Mouse (Mus musculus) midbrain, embryonic 11.5 days (tissue): Measurements from ENCODE around the gene Pld5. TPM values are rescaled to one million over a fixed set of nuclear protein-coding genes. Genes with fewer than 3 reads are reported as not detected.

Experiments
- ATAC-seq: fragments of 200-750 bp; cut with Nextera tagmentation; 2 replicates; pipeline ENCODE4 v1.8.0; 2017; ENCODE audit warnings: moderate TSS enrichment, moderate library complexity; ENCODE audit not compliant: low FRiP score
- DNase-seq: peaks from one replicate; pipeline ENCODE4 v3.0.0; 2015; ENCODE audit warnings: low spot score; ENCODE audit errors: missing footprints
- H3K27ac ChIP-seq: fragments of 300-500 bp; sonication (generic); 2 replicates; pipeline ENCODE4 v1.5.1; 2014; ENCODE audit warnings: low read depth, low read length
- H3K27me3 ChIP-seq: fragments of 300-500 bp; sonication (generic); 2 replicates; pipeline ENCODE4 v1.6.1; 2014; ENCODE audit warnings: mild to moderate bottlenecking, low read length, moderate library complexity, mixed read lengths; ENCODE audit not compliant: control insufficient read depth, insufficient read depth
- H3K36me3 ChIP-seq: fragments of 300-500 bp; sonication (generic); 2 replicates; pipeline ENCODE4 v1.6.1; 2014; ENCODE audit warnings: mild to moderate bottlenecking, low read length, moderate library complexity, mixed read lengths; ENCODE audit not compliant: control insufficient read depth, insufficient read depth
- H3K4me1 ChIP-seq: fragments of 300-500 bp; sonication (generic); 2 replicates; pipeline ENCODE4 v1.6.1; 2014; ENCODE audit warnings: low read length; ENCODE audit not compliant: control insufficient read depth, insufficient read depth
- H3K4me2 ChIP-seq: fragments of 300-500 bp; sonication (generic); 2 replicates; pipeline ENCODE4 v1.6.1; 2014; ENCODE audit warnings: mild to moderate bottlenecking, moderate library complexity
- H3K4me3 ChIP-seq: fragments of 300-500 bp; sonication (generic); 2 replicates; pipeline ENCODE4 v1.5.1; 2014; ENCODE audit warnings: low read depth, low read length
- H3K9ac ChIP-seq: fragments of 300-500 bp; sonication (generic); 2 replicates; pipeline ENCODE4 v1.6.1; 2014; ENCODE audit warnings: low read length
- H3K9me3 ChIP-seq: fragments of 300-500 bp; sonication (generic); 2 replicates; pipeline ENCODE4 v1.6.1; 2016; ENCODE audit warnings: low read length; ENCODE audit not compliant: control insufficient read depth
- WGBS: fragments of 180-500 bp; shearing (Covaris S2); extraction: QIAGEN DNeasy Blood & Tissue Kit; methylation state at CpG from one replicate; pipeline ENCODE4 v1.1.7; 2014; 5-methylcytosine and 5-hydroxymethylcytosine counted together
- polyA plus RNA-seq: library from polyadenylated mRNA; unstranded; fragments of >200 nt; fragmentation: Nextera tagmentation; extraction: Ambion mirVana; gene quantifications from 2 replicates; pipeline ENCODE4 v1.2.1, GENCODE M21; 2014

The Pld5 gene
- 0.75 and 1.2 TPM in 2 replicates for polyA plus RNA-seq

GRCm38 (mm10) chr1:176274667-176275610 is at the start of gene Pld5:
Gene Pld5 (minus strand): TSS chr1:176275312.
- Histone ChIP-seq H3K4me1 (peaks cover 6% of the 10 kb centered on the region), H3K9me3 (no peaks in the 10 kb centered on the region), H3K27ac (no peak within 1 kb of the TSS), H3K27me3 (peaks cover 11% of the 10 kb centered on the region), H3K4me3 (peak within 1 kb of the TSS; percentile 59), H3K9ac (peak within 1 kb of the TSS; percentile 75), H3K4me2 (peak within 1 kb of the TSS; percentile 96), H3K36me3 (no peaks in the 10 kb centered on the region)
- WGBS = under 1% methylated on average over 56 of the region's 86 CpGs
- DNase-seq (peak; percentile 95), ATAC-seq (peak; percentile 95)

DNA sequence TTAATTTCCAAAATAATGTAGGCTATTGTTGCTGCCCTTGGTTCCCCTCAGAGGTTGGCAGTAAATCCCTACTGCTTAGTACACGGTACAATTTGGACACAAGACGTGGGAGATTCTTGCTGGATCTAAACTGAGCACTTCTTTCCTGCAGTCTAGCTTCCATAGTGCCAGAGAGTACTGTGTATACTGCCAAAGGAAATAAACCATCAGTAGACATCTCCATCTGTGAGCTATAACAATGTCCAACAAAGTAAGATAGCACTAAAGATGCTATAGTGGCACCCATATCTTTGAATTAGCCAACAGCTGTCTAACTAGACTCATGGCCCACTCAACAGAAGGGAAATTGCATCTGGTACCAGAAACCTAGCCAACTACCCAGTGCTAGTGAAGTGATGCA is 40.0 kb upstream of the Pld5 start:
- no peak for DNase-seq
- Histone ChIP-seq H3K9ac (no peak overlapping the region), H3K36me3 (no peaks in the 10 kb centered on the region), H3K27me3 (no peaks in the 10 kb centered on the region), H3K27ac (no peak overlapping the region), H3K4me3 (no peak overlapping the region), H3K4me1 (no peaks in the 10 kb centered on the region), H3K4me2 (no peak overlapping the region), H3K9me3 (no peaks in the 10 kb centered on the region)
- ATAC-seq = no peak
- 82% methylated on average over 2 of the region's 2 CpGs for WGBS

- Histone ChIP-seq H3K36me3 (no peaks in the 10 kb centered on the region), H3K27ac (no peak overlapping the region), H3K9ac (no peak overlapping the region), H3K4me3 (no peak overlapping the region), H3K4me1 (no peaks in the 10 kb centered on the region), H3K4me2 (no peak overlapping the region), H3K9me3 (no peaks in the 10 kb centered on the region), H3K27me3 (no peaks in the 10 kb centered on the region)
- DNase-seq = no peak
- 83% methylated on average over 3 of the region's 3 CpGs for WGBS
- no peak for ATAC-seq
Measured at GRCm38 (mm10) chr1:176310174-176310573, 35.1 kb upstream of the Pld5 start.

GRCm38 (mm10) chr1:176289396-176289795 is 14.3 kb upstream of the Pld5 start:
- ATAC-seq (no peak), DNase-seq (no peak)
- Histone ChIP-seq H3K9me3 (no peaks in the 10 kb centered on the region), H3K27me3 (no peaks in the 10 kb centered on the region), H3K4me1 (no peaks in the 10 kb centered on the region), H3K4me3 (no peak overlapping the region), H3K9ac (no peak overlapping the region), H3K36me3 (no peaks in the 10 kb centered on the region), H3K4me2 (no peak overlapping the region), H3K27ac (no peak overlapping the region)
- 86% methylated on average over 5 of the region's 5 CpGs for WGBS

DNA sequence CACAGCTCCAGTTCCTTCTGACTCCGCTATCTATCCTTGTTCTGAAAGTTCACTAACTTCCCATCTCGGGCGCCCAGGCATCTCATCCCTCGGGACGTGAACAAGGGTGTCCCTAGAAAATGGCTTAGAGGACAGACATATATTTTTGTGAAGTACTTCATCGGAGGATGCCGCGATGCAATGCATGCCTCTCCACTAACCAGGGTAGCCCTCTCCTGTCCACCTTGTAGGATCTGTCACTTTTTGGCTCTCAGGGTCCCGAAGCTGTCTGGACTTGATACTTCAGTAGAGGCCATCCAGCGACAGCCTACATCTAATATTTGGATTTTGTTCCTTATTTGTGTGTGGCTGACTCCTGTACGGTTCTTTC is 484 bp upstream of the Pld5 start:
- ATAC-seq = peak; percentile 1; the same call in 1 of the 2 replicates
- H3K36me3 ChIP-seq = no peaks in the 10 kb centered on the region
- peak overlapping the region; percentile 96 for H3K4me2 ChIP-seq
- DNase-seq = no peak
- H3K9ac ChIP-seq = peak overlapping the region; percentile 75
- H3K4me3 ChIP-seq = peak overlapping the region; percentile 59
- H3K27me3 ChIP-seq = peaks cover 11% of the 10 kb centered on the region
- H3K27ac ChIP-seq = no peak overlapping the region
- no peaks in the 10 kb centered on the region for H3K9me3 ChIP-seq
- H3K4me1 ChIP-seq = peaks cover 6% of the 10 kb centered on the region
- 10% methylated on average over 11 of the region's 11 CpGs for WGBS

DNA sequence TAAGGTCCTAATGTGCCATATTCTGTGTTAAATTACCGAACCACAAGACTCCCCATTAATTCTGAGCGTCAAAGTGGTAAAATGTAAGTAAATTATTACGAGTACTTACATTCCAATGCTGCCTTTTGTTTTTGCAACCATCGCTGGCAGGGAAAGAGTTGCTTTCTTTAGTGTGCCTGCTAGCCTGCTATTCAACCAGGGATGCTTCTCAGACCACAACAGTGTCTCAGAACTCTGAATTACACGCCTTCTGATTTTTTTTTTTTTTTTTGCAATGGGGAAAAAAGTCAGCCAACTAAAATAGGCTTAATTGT is 26.4 kb downstream of the Pld5 start:
- Histone ChIP-seq H3K27ac (no peak overlapping the region), H3K4me2 (no peak overlapping the region), H3K4me1 (no peaks in the 10 kb centered on the region), H3K36me3 (no peaks in the 10 kb centered on the region), H3K9ac (no peak overlapping the region), H3K9me3 (no peaks in the 10 kb centered on the region), H3K27me3 (no peaks in the 10 kb centered on the region), H3K4me3 (no peak overlapping the region)
- WGBS = 79% methylated on average over 5 of the region's 5 CpGs
- ATAC-seq = no peak
- DNase-seq = no peak

DNA sequence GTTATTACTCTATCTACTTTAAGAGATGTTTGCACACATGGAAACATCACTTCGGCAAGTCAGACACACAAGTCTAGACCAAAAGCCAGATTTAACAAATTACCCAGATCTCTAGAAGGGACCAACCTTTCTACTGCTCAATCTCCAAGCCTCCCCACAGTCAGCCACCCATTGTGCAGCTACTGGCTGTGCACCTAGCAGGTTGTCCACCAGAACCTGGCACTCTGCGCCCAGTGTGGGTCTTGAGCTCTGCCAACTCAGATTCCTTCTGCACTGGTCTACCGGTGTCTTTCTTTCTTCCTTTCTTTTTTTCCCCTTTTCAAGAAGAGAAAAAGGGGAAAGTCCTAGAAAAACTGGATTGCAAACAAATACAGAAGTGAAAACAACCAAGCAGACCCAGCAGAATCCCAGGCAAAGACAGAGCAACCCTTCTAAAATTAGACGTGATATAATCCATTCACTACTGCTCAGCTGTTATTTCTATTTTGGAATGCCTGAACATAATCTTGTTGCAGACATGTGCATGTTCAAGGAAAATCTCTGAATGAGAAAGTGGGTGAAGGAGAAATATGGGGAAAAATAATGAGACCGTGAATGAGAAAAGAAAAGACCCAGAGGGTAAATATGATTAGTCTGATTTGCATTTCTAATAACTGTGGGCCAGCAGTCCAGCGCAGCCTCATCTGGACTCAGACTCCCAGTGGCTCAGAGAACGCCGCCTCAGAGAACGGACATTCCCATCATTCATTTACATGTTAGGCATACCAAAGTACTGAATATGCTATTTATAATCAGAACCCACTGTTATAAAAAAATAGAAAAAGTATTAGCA is 27.0 kb downstream of the Pld5 start:
- Histone ChIP-seq H3K4me1 (no peaks in the 10 kb centered on the region), H3K27ac (no peak overlapping the region), H3K9ac (no peak overlapping the region), H3K36me3 (no peaks in the 10 kb centered on the region), H3K9me3 (no peaks in the 10 kb centered on the region), H3K4me2 (no peak overlapping the region), H3K4me3 (no peak overlapping the region), H3K27me3 (no peaks in the 10 kb centered on the region)
- ATAC-seq (no peak), DNase-seq (no peak)
- WGBS = 81% methylated on average over 9 of the region's 9 CpGs

GRCm38 (mm10) chr1:176239199-176239598 is 35.9 kb downstream of the Pld5 start:
- H3K36me3 ChIP-seq = no peaks in the 10 kb centered on the region
- H3K4me1 ChIP-seq = no peaks in the 10 kb centered on the region
- H3K9me3 ChIP-seq = no peaks in the 10 kb centered on the region
- H3K4me2 ChIP-seq = no peak overlapping the region
- DNase-seq (no peak), ATAC-seq (no peak)
- WGBS = 80% methylated on average over 2 of the region's 2 CpGs
- H3K27me3 ChIP-seq = no peaks in the 10 kb centered on the region
- H3K4me3 ChIP-seq = no peak overlapping the region
- H3K9ac ChIP-seq = no peak overlapping the region
- H3K27ac ChIP-seq = no peak overlapping the region

- ATAC-seq = no peak
- H3K27ac ChIP-seq = no peak overlapping the region
- 91% methylated on average over 10 of the region's 10 CpGs for WGBS
- no peaks in the 10 kb centered on the region for H3K4me1 ChIP-seq
- H3K9me3 ChIP-seq = no peaks in the 10 kb centered on the region
- H3K4me2 ChIP-seq = no peak overlapping the region
- DNase-seq = no peak
- no peaks in the 10 kb centered on the region for H3K27me3 ChIP-seq
- H3K9ac ChIP-seq = no peak overlapping the region
- H3K36me3 ChIP-seq = no peaks in the 10 kb centered on the region
- H3K4me3 ChIP-seq = no peak overlapping the region
Measured at GRCm38 (mm10) chr1:176223794-176224193, 51.3 kb downstream of the Pld5 start.
